Mouse (Mus musculus): ENCODE results near the gene Ddit4l.
"Not testable (repeated sequence)": the region's sequence is repeated elsewhere in the genome, so short reads cannot be mapped to it uniquely, and the experiment has no call there.

The Ddit4l gene
- long read RNA-seq, experiment 1, partial matches to known transcripts: 0 of 3 reads
- long read RNA-seq, experiment 1, other reads (novel, unspliced or antisense): 0 of 3 reads
- long read RNA-seq, experiment 2, partial matches to known transcripts: 0 of 1 reads
- long read RNA-seq, experiment 2, other reads (novel, unspliced or antisense): 0 of 1 reads

DNA sequence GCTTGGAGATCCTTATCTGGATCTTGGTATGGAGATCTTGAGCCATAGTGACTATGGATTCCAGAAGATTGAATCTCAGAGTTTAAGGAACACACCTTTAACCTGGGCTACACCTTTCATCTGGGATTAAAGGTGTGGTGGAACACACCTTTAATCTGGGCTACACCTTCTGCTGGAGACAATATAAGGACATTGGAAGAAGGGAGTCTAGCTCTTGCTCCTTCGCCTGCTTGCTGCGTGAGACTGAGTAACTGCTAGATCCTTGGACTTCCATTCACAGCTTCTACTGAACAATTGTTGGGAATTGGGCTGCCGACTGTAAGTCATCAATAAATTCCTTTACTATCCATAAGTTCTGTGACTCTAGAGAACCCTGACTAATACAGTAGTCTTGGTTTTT, at the start of gene Ddit4l:
Gene Ddit4l (plus strand): TSS at position 301 of the 400 bp plus-strand sequence.
- intact Hi-C loops (cut with DNase I): not testable (repeated sequence)

DNA sequence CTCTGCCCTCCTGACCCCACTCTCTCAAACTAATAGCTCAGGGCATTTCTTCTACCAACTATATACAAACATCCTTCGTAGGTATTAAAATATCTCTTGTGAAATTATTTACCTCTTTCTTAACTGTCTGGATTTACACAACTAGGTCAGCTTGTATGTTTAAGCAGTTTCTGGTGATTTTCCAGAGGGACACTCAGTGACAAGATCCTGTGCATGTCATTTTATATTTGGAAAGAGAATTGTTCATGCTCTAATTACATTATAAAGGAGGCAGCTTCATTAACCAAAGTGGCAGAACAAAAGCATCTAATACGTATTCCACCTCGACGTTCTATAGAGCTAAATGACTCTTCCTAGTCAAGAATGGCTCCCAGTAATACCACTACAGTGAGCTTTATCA, 45.3 kb upstream of the Ddit4l start:
- intact Hi-C loops (cut with DNase I): no loop called here

DNA sequence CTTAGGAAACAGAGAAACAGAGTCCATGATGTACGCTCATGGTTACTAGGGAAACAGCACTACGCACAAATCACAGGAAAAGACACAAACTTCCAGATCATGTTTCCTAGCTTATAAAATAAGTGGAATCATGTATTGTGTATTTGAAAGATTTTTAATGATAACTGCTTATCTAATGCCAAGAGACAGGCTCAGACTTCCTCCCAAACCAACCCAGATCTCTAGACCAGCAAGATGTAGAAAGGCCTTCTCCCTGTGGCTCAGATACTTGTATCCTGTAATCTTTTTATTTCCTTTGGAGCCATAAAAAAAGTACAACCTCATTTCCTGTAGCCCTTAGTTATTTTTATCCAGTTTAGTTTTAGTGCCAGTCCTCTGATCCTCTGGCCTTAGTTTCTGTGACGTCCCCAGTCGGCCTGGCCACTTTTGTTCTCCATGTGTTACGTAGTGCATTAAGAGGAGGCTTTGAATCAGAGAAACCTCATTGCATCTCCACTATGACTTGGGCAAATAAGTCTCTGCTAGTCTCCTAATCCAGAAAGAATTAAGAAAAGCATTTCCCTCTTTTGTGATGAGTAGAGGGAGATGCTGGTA, 34.9 kb upstream of the Ddit4l start:
- intact Hi-C loops (cut with DNase I): no loop called here

DNA sequence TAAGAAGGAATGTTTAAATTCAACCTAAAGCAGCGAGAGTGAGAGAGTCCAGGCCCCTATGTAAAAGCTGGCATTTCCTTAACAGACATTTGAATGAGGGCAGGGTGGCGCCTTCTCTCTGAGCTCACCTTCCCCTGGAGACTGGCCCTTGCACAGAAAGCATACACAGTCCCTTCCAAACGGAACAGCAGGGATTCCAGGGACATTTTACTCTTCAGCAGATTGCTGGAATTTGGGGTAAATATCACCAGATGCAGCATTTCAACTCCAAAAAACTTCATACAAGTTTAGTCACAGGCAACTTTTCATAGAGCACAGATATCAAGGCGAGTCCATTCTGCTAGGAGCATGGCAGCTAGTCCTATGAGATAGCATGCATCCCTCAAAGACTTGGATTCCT, 31.6 kb upstream of the Ddit4l start:
- intact Hi-C loops (cut with DNase I): no loop called here

DNA sequence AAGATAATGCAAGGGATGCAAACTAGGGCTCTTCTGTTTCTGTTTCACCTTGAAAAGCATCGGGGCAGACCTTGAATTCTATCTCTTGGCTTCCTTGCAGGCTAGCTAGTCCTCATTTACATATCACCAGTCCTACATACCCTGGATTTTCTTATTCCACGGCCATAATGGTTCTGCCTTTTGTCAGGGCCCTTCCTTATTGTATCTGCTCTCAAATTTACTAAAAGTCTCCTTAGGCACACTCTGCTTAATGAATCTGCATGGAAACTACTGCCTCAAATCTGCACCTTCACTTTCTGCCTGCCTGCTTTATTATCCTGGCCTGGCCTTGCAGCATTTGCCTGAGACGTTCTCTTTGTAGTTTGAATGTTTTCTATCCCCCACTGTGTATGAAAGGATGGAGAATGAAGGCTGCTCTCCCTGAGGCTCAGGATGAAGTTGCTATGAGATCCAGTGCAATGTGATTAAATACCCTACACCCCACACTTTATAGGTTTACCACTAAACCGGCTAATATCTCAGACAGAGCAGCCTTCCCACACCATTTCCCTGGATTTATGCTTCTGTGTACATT, 27.0 kb upstream of the Ddit4l start:
- intact Hi-C loops (cut with DNase I): no loop called here

DNA sequence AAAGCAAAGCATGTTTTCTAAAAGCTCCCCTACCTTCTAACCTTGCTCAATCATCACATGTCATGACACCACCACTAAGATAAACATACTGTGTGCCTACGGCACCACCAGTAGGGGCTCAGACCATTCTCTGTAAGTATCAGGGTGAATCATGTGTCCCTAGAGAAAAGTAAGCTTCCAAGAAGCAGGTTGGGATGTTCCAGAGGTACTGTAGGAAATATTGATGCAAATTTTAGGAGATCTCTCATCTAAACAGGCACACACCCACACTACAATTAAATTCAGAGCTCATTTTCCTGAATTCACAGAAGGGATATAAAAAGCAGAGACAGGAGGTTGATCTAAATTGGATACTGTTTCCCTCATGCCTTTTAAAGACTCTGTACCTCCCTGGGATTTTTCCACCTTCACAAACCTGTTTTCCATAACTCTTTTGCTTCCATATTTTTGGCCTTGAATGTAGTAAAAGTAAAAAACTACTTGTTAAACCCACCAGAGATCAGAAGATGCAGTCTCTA, 12.4 kb upstream of the Ddit4l start:
- intact Hi-C loops (cut with DNase I): no loop called here

DNA sequence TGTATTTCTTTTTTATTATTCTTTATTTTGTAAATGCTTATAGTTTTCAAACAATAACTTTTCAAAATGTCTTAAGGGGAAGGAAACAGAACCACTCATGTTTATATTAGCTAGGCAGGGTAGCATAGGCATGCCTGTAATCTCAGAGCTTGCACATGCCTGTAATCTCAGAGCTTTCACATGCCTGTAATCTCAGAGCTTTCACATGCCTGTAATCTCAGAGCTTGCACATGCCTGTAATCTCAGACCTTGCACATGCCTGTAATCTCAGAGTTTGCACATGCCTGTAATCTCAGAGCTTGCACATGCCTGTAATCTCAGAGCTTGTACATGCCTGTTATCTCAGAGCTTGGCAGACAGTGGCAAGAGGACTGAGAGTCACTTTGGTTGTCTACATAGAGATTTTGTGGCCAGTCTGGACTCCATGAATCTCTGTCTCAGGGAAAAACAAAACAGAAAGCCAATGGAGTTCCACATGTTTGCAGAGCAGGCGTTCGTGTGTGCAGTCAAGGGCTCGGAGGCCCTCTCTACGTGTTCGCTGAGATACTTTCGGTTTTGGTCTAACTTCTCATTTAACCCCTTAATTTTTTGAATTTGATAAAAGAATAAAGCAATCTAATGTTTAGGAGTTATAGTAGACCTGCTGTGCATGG, 10.8 kb upstream of the Ddit4l start:
- intact Hi-C loops (cut with DNase I): no loop called here

DNA sequence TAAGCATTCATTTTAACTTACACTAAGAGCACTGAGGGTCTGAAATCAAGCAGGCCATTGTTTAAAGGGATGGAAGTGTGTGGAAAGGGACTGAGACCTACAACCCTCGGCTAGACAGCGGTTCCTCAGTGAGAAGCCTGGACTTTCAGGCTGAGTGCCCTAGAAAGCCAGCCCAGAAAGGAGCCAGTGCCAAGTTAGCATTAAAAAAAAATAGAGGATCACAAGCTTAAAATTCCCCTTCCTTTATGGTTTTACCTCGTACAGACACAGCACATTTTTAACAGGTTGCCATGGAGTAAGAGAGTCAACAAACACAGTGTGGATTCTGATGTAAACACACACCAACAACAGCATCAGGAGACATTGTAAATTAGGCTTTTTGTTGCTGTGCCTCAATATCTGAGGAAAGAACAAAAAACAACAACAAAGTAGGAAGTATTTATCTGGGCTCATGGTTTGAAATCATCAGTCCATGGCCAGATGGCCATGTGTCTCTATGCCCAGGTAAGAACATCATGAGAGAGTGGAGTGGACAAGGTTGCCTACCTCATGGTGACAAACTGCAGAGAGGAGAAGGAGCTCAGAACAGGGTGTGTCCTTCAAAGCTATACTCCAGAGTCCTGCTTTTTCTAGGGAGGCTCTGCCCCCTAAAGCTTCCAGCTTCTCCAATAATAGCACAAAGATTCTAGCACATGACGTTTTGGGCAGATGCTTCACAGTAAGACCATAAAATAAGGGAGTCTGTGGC, 10.1 kb upstream of the Ddit4l start:
- intact Hi-C loops (cut with DNase I): no loop called here

DNA sequence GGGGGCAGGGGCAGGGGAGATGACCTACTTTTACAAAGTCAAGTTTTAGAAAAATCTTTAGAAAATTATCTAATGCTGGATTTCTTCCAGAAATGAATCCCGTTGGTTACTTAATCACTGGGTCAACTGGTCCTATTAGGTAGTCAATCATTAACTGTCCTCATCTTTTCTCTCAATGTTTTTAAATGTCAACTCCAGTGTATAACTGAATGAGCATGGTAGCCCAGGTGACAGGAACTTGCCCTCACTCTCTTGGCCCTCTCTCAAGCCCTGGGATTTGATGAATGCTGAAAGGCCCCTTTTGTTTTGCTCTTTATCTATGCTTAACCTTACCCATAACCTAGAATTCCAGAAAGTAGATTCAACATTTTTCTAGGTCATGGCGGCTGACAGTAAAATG, 9.4 kb upstream of the Ddit4l start:
- intact Hi-C loops (cut with DNase I): no loop called here

DNA sequence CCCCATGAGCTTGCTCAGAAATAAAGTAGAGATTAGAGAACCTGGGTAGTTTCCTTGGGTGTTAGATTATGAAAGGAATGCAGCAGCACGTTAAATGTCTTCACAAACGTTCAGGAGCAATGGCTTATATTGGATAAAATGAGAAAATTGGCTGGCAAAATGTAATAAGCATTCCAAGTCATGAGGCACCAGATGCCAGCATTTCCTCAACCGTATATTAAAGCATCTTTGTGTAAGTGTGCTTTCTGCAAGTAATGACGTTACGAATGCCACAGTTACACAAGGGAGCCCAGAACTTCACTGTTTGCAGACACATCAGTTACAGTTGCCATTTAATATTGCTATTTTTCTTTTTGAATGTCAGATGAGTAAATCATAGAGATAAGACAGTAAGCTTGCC, 872 bp upstream of the Ddit4l start:
- intact Hi-C loops (cut with DNase I): no loop called here

DNA sequence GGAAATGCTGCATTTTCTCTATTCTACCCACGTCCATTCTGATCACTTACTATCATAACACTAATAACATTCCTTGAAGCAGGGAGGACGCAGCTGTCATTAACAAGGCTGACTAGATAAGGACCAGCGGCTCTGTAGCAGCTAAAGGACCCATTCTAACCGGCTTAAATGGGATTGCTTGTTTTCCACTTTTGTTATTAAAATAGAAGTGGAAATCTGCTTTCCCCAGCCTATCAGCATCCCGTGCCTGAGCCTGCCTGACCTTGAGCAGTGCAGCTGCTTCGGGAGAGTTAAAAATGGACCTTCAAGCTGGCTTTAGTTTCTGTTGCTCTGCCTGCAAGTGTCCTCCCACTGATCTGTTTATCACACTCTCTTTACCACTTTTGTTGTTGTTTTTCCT, 679 bp downstream of the Ddit4l start:
- intact Hi-C loops (cut with DNase I): no loop called here

DNA sequence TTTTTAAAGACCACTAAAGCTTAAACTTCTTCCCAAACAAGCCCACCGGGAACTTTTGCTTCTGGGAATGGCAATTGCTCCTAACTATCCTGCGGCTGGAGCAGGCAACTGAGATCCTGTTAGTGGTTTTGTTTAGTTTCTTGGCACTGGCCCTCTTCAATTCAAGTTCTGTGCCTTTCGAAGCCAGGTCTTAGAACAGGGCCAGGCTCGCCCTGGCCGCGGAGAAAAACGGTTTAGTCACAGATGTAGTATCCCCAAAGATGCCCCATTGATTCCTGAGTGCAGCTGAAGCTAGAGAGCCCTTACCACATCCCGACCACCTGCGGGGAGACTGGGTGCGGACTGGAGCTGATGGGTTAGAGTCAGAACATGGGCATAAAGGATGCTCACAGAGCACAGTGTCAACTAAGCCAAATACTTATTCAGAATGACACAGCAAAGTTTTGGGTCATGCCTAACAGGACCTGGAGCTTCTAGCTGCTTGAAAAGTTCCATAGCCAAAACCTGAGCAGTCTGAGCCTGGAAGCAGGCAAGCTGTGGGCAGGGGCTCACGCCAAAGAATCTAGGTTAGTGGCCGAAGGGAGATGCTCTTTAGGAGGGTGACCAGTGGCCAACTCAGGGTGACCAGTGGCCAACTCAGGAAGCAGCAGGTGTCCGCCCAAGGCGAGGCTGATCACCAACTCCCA, 1.6 kb downstream of the Ddit4l start:
- intact Hi-C loops (cut with DNase I): no loop called here

DNA sequence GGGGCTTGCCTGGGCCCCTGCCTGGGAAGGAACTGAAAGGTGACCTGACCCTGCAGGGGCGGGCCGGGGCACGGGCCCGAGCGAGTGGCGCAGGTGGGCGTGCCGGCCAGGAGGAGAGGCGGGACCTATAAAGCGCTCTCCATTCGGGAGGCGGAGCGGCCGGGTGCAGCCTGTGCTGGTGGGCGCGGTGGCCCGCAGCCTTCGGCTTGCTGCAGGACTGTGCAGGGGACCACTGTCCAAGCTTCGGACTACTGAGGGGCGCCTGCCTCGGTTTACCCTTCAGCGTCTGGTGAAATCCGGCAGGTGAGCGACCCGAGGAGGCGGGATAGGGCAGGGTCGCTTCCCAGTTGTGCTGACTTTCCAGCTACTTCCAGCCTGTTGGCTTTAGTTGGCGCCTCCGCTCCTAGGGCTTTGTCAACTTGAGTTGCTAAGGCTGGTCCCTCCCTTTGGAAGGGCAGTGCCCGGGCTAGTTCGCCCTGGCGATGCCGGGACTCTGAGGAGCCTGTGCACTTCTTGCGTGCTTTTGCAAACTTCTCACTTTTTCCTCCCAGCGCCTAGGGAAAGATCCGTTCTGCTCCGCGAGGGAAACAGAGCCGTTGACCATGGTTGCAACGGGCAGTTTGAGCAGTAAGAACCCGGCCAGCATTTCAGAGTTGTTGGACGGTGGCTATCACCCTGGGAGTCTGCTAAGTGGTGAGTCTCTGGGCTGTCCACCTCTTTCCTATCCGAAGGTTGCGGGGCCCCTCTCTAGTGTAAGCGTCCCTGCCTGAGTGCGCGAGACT, 2.4 kb downstream of the Ddit4l start:
- intact Hi-C loops (cut with DNase I): no loop called here

DNA sequence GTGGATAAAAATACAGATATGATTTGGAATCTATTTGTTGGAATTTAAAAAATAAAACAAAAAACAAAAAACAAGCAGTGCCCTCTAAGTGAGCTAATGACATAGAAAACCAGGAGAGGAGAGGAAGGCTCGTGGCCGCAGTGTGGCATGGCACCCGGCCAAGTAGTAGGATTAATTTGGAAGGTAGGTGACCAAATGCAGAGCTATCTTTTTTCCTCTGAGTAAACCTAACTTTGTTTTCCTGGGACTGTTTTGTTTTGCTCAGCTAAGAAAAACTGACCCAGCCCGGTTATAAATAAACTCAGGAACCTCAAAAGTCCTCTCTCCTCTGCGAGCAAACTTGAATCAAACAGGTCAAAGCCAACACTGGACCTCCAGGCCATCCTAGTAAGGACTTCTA, 3.6 kb downstream of the Ddit4l start:
- intact Hi-C loops (cut with DNase I): no loop called here

DNA sequence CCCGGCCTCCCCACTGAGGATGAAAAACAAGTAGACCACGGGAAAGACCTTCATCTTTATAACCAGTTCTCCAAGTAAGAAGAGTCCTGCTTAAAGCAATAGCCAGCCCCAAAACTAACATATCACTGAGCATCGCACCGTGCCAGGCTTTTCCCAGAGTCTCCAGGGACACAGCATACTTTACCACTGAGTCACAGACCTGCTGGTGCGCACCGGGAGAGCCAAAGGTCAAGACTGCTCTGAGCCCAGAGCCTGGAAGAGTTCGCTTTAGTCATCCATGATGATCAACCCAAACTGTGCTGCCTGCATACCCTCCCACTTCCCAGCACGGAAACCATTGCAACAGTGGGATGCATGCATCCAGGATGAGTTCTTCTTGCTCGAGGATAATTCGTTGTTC, 12.3 kb downstream of the Ddit4l start:
- intact Hi-C loops (cut with DNase I): no loop called here

DNA sequence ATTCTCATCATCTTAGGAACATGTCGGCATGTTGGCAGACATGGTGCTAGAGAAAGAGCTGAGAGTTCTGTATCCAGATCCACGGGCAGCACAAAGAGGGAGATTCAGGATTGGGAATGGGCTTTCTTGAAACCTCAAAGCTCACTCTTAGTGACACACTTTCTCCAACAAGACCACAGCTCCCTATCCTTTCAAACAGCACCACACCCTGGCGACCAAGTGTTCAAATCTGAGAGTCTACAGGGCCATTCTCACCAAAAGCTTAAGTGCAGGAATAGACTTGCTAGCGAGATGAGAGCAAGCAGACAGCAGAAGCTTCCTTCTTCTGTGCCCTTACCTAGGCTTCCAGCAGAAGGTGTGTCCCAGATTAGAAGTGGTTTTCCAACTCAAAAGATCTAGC, 15.2 kb downstream of the Ddit4l start:
- intact Hi-C loops (cut with DNase I): no loop called here

DNA sequence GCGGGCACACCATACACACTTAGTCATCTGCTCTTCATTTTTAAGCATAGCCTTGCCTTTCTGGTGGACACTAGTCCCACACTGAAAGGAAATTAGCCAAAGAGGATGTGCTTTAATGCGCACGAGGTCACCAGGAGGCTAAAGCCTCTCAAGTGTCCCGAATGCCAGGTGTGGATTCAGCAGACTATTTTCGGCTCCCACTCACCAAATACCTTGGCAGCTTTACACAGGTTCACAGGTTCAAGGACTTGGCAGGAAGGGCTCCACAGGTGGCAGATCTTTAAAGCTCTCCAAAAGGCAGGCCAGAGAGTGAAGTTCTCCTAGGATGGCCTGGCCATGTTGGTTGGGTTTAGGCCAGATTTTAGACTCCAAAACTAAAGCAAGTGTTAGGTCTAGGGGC, 19.8 kb downstream of the Ddit4l start:
- intact Hi-C loops (cut with DNase I): no loop called here

DNA sequence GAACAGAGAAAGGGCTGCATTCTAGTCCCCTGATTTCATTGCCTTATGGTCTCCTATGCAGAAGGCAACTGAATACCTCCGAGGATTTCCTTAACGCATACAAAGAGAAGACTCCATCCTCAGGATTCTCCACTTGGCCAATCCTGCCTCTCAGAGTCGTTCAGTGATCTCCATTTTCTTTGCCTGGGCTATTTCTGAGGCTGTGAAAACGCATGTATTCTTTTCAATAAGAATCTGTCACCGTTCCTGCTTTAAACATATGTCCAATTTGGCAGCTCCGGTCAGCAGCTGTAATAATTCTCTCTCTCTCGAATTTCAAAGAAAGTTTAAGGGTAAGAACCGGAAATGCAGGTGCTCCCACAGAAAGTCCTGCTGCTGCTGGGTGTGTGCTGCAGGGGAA, 20.7 kb downstream of the Ddit4l start:
- intact Hi-C loops (cut with DNase I): no loop called here

DNA sequence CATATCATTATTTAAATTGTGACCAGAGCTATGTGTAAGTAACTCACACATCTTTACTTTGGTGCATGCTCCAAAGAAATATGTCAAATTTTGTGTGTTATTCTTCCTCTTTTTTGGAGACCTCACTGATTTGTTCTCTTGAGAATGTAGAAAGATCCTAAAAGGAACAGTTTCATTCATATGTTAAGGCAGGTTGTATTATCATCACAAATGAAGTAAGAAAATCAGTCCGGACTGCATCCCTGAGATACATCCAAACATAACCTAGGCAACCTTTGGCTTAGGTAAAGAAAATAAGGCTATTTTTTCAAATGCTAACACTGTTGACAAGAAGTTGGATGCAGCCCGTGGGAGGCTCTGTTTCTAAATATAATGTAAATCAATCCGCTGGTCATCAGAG, 21.2 kb downstream of the Ddit4l start:
- intact Hi-C loops (cut with DNase I): no loop called here

DNA sequence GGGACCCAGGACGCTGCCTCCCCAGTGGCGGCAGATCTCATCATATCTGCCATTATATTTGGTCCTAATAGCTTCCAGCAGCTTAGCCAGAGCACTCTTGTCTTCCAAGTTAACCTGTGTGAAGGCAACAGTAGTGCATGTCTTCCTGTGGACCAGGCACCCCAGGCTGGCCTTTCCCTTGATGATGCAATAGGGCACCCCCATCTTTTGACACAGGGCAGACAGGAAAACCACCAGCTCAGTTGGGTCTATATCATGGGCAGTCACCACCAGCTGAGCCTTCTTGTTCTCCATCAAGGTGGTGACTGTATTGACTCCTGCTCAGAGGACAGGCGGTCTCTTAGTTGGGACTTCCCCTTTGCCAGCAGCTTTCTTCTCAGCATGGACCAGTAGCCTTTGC, 22.7 kb downstream of the Ddit4l start:
- intact Hi-C loops (cut with DNase I): no loop called here

DNA sequence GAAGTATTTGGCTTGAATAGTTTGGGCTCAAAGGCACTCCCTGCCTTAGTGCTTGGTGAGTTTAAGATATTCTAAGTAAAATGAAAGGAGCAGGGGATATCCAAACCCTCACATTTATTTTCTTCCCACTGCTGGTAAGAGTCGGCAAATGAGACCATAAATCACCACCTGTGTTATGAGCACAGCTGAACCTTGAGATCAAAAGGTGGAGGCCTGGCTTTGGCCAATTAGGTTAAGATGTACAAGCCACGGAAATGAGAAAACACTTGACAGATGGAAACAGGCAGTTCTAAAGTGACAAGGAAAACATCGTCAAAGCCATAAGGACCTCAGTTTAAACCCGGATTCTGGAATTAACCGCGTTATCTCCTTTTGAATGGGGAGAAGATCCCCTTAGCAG, 23.5 kb downstream of the Ddit4l start:
- intact Hi-C loops (cut with DNase I): no loop called here

All from adrenal gland (tissue).